Mouse (Mus musculus) T-cell, adult 2 months (primary cell): Measurements from ENCODE around the gene Ms4a4d.

Experiments
- DNase-seq: peaks from one replicate; pipeline ENCODE4 v3.0.0; 2022; ENCODE audit warnings: low spot score

Ms4a4d gene

DNA sequence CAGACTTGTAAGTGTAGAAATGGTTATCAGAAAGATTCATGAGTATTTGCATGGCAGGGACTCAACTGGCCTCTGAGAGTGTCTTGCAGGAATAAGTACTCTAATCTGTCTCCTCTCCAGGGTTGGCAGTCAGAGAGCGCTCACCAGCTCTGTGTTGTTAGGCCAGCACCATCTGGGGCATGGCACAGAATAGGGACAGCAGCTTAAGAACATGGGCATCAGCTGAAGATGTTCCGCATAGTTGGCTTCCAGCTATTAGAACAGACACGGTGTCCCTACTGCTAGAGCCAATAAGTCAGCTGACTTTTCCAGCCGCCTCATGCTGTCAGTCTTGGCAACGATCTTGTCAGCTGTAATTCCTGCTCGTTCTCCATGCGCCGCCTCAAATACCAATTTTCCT lies 38.4 kb downstream of the Ms4a4d start:
- no peak for DNase-seq

DNA sequence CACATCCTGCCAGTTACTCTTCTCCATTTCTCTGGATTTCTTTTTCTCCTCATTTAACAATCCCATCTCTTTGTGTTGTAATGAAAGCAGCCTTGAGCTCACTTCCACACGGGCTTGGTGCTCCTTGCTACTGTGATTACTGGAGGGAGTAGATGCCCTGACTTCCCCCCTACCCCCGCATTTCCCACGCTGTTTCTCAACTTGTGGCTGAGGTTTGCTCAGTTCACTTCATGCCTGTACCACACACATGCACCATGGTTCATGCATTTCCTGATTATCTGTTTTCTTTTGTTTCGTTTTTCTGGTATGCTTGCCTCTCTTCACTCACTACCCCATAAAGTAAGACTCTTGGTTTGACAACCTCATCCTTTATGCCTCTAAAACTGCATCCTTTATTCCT lies 52.6 kb downstream of the Ms4a4d start:
- DNase-seq, result peak; percentile 83

- DNase-seq, result peak; percentile 11
Measured at GRCm38 (mm10) chr19:11589891-11590449, 53.4 kb downstream of the Ms4a4d start.

- no peak for DNase-seq
Measured at GRCm38 (mm10) chr19:11601349-11601748, 64.7 kb downstream of the Ms4a4d start.

- peak; percentile 83 for DNase-seq
Measured at GRCm38 (mm10) chr19:11602026-11602425, 65.4 kb downstream of the Ms4a4d start.

DNA sequence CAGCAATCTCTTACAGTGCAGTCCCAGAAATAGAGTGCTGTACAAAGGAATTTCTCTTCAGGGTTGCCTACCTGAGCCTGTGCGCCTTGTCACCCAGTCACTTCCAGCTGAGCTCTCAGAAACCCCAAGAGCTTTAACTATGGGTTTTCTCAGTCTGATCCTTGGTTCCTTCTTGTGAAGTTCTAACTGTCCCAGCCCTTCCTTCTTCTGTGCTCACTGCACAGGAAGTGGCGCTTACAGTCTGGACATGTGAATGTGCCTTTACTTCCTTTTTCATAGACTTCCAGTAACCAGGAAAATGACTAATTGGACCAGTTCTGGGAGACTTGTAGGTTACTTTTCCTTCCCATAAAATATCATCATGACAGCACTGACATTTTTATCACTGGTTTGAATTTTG lies 68.0 kb downstream of the Ms4a4d start, which contains the start of gene Ms4a6d:
Gene Ms4a6d, minus strand, starts transcription at position 247 of the 400 bp plus-strand sequence.
- no peak for DNase-seq
